Mouse (Mus musculus): ENCODE measurements around the gene Gm49711.

DNA sequence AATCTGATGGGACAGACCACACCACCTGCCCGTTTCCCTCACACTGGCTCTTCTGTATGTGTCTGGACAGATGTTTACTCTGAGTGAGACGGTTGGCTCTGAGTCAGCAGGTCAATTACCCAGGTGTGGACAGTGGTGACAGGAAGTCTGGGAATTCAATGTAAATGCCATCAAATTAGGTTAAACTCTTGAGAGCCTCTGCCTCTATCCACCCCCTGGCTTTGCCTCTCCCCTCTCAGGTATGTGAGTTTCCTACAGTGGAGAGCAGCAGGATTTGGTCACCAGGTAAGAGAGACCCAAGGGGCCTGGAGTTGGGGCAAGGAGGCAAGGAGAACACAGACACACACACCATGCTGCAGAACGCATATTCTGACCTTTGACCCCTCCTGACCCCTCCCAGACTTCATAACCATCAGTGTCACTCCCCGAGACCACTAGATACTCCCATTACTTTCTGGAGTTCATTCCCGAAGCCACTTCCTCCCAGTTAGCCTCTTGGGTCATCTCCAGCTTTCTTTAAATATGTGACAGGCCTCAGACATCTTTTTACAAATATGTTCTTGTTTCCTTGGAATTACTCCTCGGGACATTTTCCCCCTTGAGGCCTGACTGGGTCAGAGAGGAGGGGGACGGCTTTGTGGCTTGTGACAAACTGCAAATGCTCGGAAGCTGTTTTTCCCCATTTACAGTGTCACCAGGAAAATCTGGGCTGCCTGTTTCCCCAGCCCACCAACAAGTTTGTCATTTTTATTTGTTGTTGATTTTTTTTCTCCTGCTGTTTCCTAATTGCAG is 157.7 kb downstream of the Gm49711 start:
- no peak for TF ChIP-seq ZC3H11A (IDR thresholded peaks at IDR 0.05; ENCODE audit: borderline replicate concordance, low read depth, low read length)
- no peak for TF ChIP-seq CHD2 (IDR thresholded peaks at IDR 0.05; ENCODE audit: low read depth, low read length)
